Mouse (Mus musculus) stomach, postnatal 0 days (tissue): Measurements from ENCODE around the gene Ddah2.

Source experiments
- CTCF ChIP-seq: IDR thresholded peaks from 2 replicates; pipeline ENCODE4 v1.5.1; 2016; ENCODE audit warnings: antibody characterized with exemption, low read depth, mild to moderate bottlenecking, moderate library complexity
- EP300 ChIP-seq: optimal IDR thresholded peaks from 2 replicates; pipeline ENCODE3; 2016; ENCODE audit warnings: antibody characterized with exemption

- no peak for TF ChIP-seq CTCF
- no peak for TF ChIP-seq EP300
Observed at GRCm38 (mm10) chr17:35048149-35048931, 10.5 kb upstream of the Ddah2 start.
